Comparison of ENCODE assay signal across 10 mouse cellular contexts in the genomic region with DNA sequence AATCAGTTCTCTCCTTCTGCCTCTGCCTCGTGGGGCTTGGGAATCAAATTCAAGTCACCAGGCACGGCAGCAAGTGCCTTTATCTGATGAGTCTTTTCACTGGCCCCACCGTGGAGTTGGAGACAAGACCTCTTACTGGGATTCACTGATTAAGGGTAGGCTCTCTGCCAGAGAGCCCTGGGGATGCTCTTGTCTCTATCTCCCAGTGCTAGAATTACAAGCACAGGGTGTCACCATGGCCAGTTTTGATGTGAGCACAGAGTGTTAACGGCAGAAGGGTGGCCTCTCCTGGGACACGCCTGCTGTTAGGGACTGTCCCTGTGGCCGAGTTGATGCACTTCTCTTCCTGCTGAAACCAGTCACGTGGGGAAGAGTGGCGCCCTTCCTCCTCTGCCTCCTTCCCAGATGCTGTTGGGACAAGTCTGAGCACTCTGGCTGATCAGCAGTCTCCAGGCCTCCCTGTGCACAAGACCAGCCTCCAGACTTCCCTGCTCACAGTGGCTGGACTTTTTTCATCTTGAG.
A peak's percentile ranks its signal among the peaks of the same experiment; 100 is the strongest.
DNase-seq lines count a peak whose midpoint lies in the region; ATAC-seq lines count a peak whose summit lies in the region.
"Had no signal": no experiment of that assay in that cellular context is flagged by ENCODE, and none has a peak within 500 bp of the region (broad histone marks: within the 10 kb centered on the region; RNA-seq: fewer than 3 reads in every experiment).

No protein-coding gene starts in this region.

- peak; percentile 18; the same call in 1 of the 2 replicates for ATAC-seq in frontal cortex, adult (ENCODE audit: low TSS enrichment)
- ATAC-seq in granulocyte monocyte progenitor cell, adult 5-6 weeks (replicated peaks; ENCODE audit: poor library complexity, severe bottlenecking): peak; percentile 46
- ATAC-seq in neutrophil, adult 5-6 weeks (ENCODE audit: extremely low read depth, insufficient number of reproducible peaks, low FRiP score, poor library complexity, severe bottlenecking): peak; percentile 17; the same call in 1 of the 2 replicates
- ATAC-seq: midbrain, embryonic 15.5 days had no signal

- DNase-seq in frontal cortex, postnatal 25 days (ENCODE audit: low spot score in 2 of 2): no peak
- DNase-seq in lung, adult 18-20 months: peak; percentile 11 to 15
- DNase-seq in lung, postnatal 14 days: no peak
- no peak for DNase-seq in kidney, postnatal 25 days
- no peak for DNase-seq in cerebellum, postnatal 4 days (ENCODE audit: low spot score in 2 of 2)
- DNase-seq: cerebellum, adult 9-11 months had no signal

Comparison
In these comparisons a context has a peak if more than half of its experiments do, and no peak if none do; other contexts are left out.
1. DNase-seq: peak in lung, adult 18-20 months (2 of 2); none in frontal cortex, postnatal 25 days (0 of 2), lung, postnatal 14 days (single experiment), kidney, postnatal 25 days (0 of 2) and cerebellum, postnatal 4 days (0 of 2).
2. Peak in every context shown above with its lines, with median percentiles within 50 percentile points of each other: ATAC-seq.